Mouse (Mus musculus) cerebellum, adult 11-12 months (tissue): Measurements from ENCODE around the gene Gpc3.

ENCODE experiments used
- DNase-seq: peaks from one replicate; pipeline ENCODE4 v3.0.0; 2022

Gene Gpc3

DNA sequence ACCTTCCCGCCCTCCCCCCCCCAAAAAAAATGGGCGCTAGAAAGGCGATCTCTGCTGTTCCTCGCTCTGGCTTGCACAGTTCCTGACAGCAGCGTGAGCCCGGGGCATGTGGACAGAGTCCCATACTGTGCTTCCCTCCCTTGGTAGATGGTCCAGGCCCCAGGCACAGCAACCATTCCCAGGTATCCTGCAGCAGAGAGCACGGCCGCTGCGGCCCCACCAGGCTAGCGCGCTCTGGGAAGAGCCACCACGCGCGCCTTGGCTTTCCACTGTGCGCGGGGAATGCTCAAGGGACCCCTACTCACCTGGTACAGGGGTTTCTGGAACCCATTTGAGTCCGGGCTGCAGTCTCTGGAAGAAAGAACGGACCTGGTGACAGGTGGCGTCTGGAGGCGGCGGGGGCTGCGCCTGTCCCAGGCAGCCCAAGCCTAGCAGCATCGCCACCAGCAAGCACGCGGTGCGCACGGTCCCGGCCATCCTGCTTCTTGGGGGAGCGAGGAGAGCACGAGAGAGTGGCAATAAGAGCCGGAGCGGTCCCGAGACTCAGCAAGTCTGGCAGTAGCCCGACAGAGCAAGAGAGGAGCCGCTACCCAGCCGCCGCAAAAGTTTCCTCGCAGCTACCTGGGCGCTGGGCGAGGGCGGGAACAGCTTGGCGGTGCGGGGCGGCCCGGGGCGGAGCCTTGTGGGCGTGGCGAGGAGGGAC lies at the start of gene Gpc3:
Gene Gpc3 (minus strand): TSS at position 623 of the 703 bp plus-strand sequence.
- DNase-seq = no peak

DNA sequence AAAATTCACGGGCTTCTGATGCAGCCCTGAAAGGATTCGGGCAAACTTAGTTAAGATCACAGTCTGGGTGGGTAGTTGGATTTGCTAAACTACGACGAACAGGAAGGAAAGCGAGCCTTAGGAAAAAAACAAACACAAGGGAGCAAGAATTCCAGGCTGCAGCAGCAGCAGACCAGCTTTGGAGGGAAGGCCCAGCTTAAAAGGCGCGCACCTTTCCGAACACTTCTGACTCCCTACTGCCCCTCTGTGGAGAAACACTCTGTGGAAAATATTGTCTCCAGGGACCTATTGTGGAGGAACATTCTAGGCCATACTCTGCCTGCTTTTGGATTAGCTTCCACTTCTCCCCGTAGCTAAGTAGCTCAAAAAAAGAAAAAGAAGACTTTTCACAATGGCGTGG lies 38.2 kb upstream of the Gpc3 start:
- no peak for DNase-seq

DNA sequence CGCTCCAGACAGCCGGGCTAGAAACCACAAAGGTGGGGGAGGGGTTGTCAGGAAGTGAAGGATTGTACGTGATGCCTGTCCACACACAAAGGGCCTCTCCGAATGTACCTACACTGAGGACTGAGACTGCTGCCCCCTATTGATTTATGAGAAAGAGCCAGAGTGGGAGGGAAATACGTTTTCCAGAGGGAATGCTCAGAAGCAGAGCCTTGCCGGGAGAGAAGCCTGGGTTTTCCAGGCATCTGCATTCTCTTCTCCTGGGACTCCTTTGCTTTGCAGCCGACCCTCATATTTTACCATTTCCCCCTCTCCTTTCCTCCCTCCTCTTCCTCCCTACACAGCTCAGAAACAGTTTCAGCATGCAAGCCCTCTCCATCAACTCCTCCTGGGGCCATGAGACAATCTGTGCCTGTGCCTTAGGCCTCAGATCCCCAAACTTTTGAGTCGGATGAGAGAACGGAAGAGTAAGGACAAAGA lies 37.8 kb upstream of the Gpc3 start:
- DNase-seq = no peak

DNA sequence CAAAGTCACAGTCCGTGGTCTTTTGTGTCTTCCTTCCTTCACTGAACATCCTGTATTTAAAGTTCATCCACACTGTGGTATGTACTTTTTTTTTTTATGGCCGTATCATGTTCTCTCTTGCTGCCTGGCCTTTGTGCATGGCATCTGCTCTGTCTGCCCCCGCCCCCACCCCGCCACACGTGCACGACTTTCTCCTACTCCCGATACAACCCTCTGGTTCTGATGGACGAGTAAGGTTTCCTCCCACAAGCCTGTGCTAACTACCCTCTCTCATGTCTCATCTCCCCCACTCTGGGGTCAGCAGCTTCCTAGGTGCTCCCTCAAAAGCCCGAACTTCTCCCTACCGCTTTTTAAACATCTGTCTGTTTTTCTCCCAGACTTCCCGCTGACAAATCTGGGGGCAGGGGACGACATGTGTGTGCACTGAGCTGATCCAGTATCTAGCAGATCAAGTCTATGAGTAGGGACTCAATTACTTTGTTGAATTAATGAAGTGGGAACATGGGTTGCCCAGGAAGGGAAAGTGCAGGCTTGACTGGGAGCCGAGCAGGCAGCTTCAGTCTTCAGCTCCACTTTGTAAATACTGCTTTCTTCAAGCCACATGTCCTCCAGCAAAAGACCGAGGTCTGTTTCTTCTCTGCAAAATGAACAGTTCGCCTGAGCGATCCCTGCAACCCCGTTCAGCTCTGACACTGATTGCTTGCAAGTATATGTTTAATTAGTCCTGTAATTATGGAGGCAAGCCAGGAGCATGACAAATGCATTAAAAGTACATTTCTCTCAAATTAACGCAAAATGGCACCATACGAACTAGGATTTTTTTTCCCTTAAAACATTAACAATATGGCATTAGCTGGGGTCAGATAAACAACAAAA lies 35.4 kb upstream of the Gpc3 start:
- no peak for DNase-seq

DNA sequence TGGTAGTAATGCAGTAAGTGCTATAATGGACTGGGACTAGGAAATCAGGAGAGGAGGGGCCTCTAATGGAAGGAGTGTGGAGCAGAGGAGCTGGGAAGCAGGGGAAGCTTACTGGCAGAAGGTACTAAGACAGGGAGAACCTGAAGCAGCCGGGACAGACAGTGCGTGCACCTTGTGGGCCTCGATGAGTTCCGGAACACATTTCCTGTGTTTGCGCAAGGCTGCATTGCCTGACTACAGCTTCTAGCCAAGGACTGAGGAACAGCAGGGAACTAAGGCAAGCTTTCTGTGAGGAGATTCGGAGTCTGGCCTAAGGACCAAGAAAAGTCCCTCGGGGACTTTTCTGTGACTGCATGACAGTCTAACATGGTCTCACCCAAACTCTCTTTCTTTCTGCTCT lies 30.6 kb upstream of the Gpc3 start:
- DNase-seq = no peak

DNA sequence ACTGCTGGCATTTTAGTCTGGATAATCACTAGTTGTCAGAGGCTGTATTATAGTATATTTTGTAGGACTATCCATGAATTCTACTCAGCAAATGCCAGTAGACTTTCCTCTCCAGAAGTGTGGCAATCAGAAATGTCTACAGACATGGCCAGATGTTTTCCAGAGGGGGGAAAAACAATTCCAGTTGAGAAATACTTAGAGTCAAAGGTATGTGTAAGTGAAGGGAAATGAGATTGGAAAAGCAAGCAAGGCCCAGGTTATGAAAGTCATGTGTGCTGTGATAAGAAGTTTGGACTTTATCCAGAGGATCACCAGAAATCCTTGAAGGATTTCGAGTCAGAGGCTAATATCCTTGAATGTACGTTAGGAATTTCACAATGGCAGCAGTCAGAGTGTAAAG lies 29.6 kb upstream of the Gpc3 start:
- DNase-seq = no peak

DNA sequence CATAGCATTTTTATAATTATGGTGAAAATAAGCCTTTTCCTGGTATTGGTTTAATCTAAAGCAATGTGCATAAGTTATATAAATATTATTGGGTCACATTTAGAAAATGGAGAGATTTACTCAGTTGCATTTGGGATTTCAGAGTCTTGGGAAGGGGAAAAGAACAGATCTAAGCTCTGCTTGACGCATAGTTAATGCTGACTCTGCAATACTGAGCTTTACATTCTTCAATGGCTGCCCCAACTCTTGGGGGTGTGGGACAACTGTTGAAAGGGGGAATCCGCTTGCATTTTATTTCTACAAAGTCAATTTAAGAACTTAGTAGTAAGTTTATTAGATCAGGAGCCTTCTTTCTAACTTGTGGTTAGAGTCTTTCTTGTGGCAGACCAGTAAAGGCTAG lies 28.4 kb upstream of the Gpc3 start:
- DNase-seq = no peak

DNA sequence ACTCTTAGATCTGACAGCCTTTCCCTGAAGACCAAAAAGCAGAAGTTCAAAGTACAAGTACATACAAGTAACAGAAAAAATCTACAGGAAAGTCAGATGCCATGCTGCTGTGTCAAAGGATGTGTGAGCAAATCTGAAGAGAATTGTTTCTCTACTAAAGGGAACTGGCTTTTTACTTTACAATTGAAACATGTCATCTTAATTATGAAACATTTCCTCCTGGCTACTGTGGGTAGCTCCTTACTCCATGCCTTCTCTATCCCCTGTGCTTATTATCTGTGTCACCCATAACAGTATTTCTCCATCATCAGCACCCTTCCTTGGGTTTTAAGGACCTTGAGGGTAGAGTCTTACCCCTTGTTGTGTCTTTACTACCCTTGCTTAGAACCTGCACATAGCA lies 23.7 kb upstream of the Gpc3 start:
- no peak for DNase-seq

DNA sequence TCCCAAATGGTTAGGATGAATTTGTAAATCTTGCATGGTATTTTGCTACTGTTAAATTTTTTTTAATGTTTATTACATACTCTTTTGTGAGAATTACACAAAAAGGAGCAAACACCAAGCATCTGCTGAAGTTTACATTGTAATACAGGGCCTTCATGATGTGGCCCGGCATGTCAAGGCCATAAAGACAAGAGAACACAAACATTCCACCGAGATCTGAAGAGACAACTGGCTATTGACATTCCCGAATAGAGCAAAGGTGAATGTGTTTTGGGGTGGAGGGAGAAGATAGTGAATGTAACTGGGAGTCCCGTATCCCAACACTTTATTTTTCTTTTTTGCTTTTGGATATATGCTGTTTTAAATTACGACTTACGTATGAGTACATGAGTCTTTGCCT lies 20.2 kb upstream of the Gpc3 start:
- no peak for DNase-seq

DNA sequence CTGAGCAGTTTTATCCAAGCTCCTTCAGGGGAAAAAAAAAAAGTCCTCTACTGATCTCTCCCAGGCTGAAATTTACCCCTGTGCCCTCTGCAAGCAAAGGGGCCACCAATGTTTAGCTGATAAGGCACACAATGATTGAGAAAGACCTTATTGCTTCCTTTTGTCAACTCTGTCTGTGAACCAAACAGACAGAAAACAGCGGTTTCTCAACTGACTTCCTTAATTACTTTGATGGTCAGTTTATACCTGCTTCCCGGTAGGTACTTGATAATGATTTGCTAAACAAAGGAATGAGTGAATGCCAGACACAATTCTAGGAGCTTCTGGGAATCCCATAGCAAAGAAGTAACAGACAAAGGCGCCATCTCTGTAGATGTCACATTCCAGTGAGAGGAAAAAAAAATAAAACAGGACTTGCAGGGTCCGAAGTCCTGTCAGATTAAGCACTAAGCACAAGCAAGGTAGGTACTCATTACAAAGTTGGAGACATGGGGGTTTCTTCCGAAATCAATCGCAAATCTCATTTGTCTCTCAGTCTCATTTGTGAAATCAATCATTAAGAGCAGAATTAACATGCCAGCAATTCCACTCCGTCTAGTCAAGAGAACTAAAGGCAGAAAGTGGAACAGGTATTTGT lies 19.1 kb upstream of the Gpc3 start:
- DNase-seq = no peak

DNA sequence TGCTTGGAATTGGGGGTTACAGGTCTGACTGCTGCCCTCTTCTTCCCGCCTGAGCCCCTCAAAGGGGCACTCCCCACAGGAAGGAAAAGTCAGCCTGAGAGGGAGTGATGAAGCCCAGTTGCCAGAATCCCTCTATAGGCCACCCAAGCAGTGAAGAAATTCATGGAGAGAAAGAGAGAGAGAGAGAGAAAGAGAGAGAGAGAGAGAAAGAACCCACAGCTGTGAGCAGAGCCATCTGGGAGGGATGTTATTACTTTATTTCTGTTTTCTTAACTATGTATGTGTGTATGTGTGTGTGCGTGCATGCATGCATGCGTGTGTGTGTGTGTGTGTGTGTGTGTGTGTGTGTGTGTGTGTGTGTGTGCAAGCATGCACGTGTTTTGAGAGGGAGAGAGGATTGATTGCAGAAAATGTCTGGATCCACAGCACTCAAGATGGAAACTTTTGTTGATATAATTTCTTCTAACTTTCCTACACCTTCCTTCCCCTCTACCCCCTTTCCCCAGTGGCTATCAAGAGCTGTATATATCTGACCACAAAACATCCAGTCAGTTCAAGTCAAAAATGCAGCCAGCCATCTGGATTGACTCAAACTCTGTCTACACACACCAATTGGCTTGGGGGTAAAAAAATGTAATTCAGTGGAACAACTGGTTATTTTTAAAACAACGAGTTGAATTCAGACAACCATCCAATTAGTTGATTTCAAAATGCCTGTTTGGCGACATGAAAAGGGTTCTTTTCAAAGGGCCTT lies 13.4 kb upstream of the Gpc3 start:
- no peak for DNase-seq

DNA sequence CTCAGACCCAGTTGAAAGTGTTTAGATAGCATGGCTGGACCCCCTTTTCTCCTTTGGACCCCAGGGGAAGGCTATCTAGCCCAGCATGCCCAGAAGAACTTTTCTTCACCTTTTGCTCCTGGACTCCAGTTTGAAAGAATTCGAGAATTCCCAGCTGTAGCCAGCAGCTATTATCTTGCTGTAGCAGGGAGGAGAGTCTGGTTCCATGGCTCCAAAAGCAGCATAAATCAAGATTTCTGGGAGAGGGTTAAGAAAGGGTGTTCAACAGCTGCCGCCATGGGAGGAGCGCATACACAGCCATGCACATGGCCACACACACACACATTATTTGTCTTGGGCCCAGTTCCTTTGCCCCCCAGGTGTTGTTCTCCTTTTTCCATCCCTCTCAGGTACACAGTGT lies 4.1 kb upstream of the Gpc3 start:
- DNase-seq = no peak

DNA sequence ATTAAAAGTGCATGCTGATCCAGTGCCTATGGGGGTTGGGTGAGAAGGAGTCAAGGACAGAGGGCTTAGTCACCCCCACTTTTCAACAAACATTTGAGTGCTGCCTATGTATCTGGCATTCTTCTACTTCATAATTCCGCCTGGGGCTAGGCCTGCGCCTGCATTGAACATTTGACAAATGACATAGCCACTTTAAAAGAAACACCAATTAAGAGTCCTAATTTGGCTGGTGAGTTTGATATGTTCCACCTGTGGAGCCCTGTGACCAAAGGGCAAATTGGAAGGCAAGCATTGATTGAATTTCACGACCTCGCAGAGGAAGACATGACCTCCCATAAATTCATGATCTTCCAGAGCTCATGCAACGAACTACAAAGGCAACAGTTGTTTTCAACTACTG lies 2.4 kb upstream of the Gpc3 start:
- no peak for DNase-seq

DNA sequence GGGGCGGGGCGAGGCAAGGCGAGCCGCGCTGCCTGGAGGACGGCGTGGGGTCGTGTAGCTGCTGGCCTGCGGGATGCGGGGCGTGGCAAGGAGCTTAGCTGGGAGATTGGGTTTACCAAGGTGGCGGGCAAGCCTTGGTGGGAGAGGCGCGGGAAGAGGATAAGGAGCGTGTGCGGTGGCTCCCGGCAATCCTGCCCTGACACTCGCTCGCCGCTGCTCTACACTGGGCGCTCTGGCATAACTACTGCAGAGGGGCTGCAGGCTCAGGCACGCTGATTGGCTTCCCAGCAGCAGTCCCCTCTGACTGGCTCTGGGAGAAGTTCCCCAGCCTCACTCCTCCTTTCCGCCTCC lies 256 bp upstream of the Gpc3 start:
- no peak for DNase-seq

DNA sequence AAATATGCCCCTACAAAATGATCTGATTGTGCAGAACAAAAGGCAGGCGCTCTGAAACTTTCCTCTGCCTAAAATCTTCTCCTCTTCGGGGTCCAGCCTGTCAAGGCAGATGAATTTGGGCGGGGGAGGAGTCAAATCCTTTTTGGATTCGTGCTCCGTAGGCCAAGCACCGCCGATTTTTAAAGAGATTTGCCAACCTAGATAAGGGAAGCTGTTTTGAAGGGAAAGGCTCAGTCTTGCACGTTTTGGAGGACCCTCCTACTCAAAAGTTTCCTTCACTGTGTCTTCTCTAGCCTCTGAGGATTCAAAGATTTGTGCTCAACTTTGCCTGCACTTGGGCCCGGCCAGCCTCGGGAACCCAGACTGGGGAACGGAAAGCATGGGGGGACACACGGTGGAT lies 944 bp downstream of the Gpc3 start:
- no peak for DNase-seq

DNA sequence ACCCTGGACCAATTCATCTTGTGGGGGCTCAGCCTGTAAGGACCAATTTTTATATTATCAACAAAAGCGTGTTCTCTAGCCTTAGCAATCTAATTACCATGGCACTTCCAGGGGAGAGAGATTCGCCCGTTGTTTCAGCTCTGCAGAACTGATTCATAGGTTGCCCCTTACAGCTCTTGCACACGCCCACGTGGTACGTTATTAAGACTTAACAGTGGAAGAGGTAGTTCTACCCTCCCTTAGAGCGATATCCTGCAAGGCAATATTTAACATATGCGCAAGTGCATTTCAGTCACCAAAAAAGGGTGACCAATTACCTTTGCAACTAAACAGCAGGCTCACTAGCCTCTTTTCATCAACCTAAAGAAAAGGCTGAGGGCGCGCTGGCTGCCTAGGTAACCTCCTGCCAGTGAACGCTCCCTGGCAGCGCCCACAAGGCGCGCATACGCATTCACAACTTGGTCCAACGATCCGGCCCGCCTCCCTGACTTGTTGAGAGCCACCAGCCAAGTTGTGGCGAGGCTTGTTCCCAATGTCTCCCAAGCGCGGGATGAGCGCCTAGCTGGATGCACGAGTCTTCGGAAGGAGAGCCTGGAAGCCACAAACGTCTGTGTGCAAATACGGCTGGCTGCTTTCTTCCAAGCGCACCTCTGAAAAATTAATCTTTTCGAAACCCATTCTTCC lies 1.6 kb downstream of the Gpc3 start:
- no peak for DNase-seq

DNA sequence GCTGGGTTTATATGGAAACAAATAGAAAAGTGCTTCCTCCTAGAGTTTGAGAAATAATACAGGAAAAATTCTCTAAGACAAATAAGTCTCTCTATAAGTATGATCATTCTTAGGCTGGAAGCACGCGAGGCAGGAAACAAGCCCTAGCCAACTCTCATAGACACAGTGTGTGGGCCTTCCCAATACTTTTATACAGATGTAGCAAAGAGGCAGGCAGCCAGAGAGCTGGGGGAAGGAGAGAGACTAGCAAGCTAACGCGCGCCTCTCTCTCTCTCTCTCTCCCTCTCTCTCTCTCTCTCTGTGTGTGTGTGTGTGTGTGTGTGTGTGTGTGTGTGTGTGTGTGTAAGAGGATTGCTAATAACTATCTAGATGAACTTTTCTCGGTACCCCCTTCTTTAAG lies 2.2 kb downstream of the Gpc3 start:
- no peak for DNase-seq

DNA sequence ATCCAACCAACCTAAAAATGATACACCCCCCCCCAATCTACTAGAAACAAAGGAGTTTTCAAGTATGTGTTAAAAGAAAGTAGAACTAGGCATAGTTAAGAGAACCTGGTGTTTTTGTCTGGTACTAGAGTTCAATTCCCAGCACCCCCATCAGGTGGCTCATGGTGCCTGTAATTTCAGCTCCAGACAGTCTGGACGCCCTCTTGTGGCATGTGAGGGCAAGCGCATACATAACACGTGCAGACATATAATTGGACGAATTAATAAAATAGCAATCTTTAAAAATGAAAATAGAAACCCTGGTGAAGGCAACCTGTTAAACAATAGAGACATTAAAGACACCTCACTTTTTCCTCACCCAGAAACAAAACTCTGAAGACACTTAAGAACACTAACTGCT lies 10.6 kb downstream of the Gpc3 start:
- DNase-seq = no peak

DNA sequence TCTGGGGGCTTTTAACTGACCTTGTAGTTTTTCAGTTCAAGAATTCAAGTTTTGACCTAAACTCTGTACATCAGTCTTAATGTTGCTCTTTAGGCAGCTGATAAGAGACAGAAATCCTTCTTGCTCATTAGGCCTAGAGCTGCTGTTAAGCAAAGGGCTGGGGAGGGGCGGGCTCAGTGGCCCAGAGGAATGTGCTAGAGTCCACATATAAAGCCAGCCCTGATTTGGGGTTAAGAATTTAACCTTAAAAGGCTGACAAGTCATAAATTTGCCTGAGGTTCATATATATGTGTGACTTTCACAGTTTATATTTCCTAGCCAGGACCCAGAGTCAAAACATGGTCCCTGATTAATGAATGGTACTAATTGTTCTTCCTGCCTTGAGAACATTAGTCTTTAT lies 14.5 kb downstream of the Gpc3 start:
- DNase-seq = no peak

DNA sequence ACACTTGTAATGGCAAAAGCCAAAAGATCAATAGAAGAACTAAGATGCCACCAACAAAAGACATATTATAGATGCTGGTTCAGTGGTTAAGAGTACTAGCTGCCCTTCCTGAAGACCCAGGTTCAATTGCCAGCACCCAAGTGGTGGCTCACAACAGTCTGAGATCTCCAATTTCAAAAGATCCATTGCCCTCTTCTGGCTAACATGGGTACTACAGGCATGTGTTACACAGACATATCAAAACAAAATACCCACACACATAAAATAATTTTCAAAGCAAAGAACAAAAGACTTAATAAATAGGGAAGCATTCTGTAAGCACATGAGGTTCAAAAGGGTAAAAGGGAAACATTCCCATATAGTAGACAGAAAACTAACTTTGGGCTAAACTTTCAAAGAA lies 26.1 kb downstream of the Gpc3 start:
- no peak for DNase-seq

DNA sequence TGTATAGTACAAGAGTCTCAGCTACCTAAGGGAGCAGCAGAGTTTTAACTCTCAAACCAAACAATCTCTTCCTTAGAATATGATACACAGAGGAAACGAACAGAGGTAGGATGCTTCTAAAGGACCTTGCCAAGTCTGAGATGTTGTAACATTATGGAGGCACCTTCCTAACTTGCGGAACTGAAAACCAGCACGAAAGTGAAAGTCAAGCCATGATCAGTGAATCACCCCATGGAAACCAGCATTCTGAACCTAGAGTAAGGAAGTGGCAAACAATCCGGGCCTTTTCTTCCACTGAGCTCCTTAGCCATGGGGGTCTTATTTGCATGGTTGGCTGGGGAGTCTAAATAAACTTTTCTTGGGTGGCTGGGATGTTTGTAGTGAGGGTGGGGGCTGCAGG lies 53.8 kb downstream of the Gpc3 start:
- DNase-seq = no peak

DNA sequence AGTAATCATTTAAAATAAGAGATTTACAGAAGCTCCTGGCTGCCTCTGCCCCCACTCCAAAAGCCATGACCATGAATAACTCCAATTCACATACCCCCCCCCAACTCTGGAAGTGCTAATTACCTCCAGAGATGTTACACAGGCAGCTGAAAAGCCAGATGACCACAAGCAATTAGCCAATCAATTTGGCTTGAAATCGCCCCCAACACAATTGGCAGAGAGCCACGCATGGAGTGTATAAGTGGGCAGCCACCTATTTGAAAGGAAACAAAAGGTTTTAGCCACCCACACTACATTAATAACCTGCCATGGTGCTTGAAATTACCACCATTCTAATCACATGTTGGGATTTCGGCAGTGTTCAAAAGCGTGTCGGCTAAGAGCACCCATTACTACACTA lies 55.2 kb downstream of the Gpc3 start:
- no peak for DNase-seq

DNA sequence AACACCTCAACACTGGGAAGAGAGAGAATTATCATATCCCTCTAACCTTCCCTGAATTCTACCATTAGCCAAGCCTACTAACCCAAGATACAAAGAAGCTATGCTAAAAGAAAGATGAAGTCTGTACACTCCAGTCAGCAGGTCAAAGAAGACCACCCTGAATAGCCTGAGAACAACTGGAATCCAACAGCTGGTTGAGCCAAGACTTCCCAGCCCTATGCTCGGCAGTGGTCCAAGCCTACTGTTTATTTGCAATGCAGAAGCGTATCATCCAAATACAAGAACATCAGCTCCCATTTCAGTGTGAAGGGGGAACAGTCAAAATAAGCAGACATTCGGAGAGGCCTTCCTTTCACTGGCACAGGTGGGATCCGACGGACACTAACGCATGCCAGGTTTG lies 56.3 kb downstream of the Gpc3 start:
- DNase-seq = no peak
